In genomic region chr4:141278154-141278553, GRCm38 (mm10) we compare ENCODE assay signal across 8 mouse cellular contexts. TPM values are rescaled to one million over a fixed set of nuclear protein-coding genes. Genes with fewer than 3 reads are reported as not detected.
DNase-seq lines count a peak whose midpoint lies in the region; ATAC-seq and TF ChIP-seq lines count a peak whose summit lies in the region.

No protein-coding gene starts in this region.

- H3K9ac ChIP-seq in lung, embryonic 15.5 days, result 0 out of 2 replicates have a peak overlapping the region, but pooled peaks have one; percentile 19

- peak overlapping the region; percentile 86 for H3K27ac ChIP-seq in heart, embryonic 10.5 days
- H3K27ac ChIP-seq in lung, embryonic 15.5 days, result peak overlapping the region; percentile 96
- H3K27ac ChIP-seq in testis, adult 2 months (ENCODE audit: control insufficient read depth, insufficient read depth, low read depth, low read length), result peak overlapping the region; percentile 55

- peaks cover 12% of the 10 kb centered on the region for H3K27me3 ChIP-seq in heart, embryonic 10.5 days (ENCODE audit: insufficient read depth, poor library complexity, severe bottlenecking)
- H3K27me3 ChIP-seq in lung, embryonic 15.5 days, result no peaks in the 10 kb centered on the region
- no peaks in the 10 kb centered on the region for H3K27me3 ChIP-seq in testis, adult 2 months (ENCODE audit: control insufficient read depth, insufficient read depth, low read length)

- peak overlapping the region; percentile 13; the same call in 1 of the 2 replicates for H3K4me3 ChIP-seq in heart, embryonic 10.5 days
- H3K4me3 ChIP-seq in lung, embryonic 15.5 days, result peak overlapping the region; percentile 14; the same call in 1 of the 2 replicates
- H3K4me3 ChIP-seq in testis, adult 2 months (ENCODE audit: control insufficient read depth, low read depth, low read length), result no peak overlapping the region

- H3K4me2 ChIP-seq in lung, embryonic 15.5 days, result peak overlapping the region; percentile 41

- no peaks in the 10 kb centered on the region for H3K9me3 ChIP-seq in heart, embryonic 10.5 days
- no peaks in the 10 kb centered on the region for H3K9me3 ChIP-seq in lung, embryonic 15.5 days

- ATAC-seq in lung, embryonic 15.5 days (ENCODE audit: borderline replicate concordance, extremely low read depth, low FRiP score, low TSS enrichment), result peak; percentile 68

- no peak for TF ChIP-seq POLR2A in testis, adult 2 months (IDR thresholded peaks at IDR 0.05; ENCODE audit: control insufficient read depth, low read depth, low read length)

- H3K36me3 ChIP-seq in heart, embryonic 10.5 days, result no peaks in the 10 kb centered on the region
- H3K36me3 ChIP-seq in lung, embryonic 15.5 days, result no peaks in the 10 kb centered on the region
- H3K36me3 ChIP-seq in testis, adult 2 months (ENCODE audit: control insufficient read depth, insufficient read depth, low read length), result no peaks in the 10 kb centered on the region

- TF ChIP-seq CTCF in testis, adult 2 months (IDR thresholded peaks at IDR 0.05; ENCODE audit: control insufficient read depth, insufficient read depth, insufficient replicate concordance, low read depth, low read length), result no peak

- DNase-seq in urinary bladder, adult 18-20 months (ENCODE audit: low spot score in 2 of 2), result peak; percentile 72 to 93
- no peak for DNase-seq in urinary bladder, postnatal 10 days (ENCODE audit: low spot score)
- DNase-seq in heart, embryonic 10.5 days (ENCODE audit: low spot score), result peak; percentile 89
- DNase-seq in kidney, adult 8-10 months, result peak; percentile 82 to 86
- DNase-seq in left cerebral cortex, adult 8-10 months (ENCODE audit: low spot score in 2 of 2), result no peak
- DNase-seq in layer of hippocampus, adult 8-10 months (ENCODE audit: low spot score in 2 of 2), result no peak

- H3K4me1 ChIP-seq in heart, embryonic 10.5 days, result peaks cover 58% of the 10 kb centered on the region
- H3K4me1 ChIP-seq in lung, embryonic 15.5 days, result peaks cover 71% of the 10 kb centered on the region
- H3K4me1 ChIP-seq in testis, adult 2 months (ENCODE audit: control insufficient read depth, insufficient read depth, low read length), result peaks cover 5% of the 10 kb centered on the region

- WGBS in heart, embryonic 10.5 days, result 30% methylated on average over 7 of the region's 7 CpGs
- WGBS in lung, embryonic 15.5 days, result 19% methylated on average over 7 of the region's 7 CpGs

RNA-seq across cellular contexts. Expression of gene Epha2, which starts 22.9 kb away (rescaled TPM):
- 5.2 and 6.3 TPM in 2 replicates for polyA plus RNA-seq in heart, embryonic 10.5 days (2016; fragmentation: Nextera tagmentation; extraction: Ambion mirVana)
- 10.8 and 11.0 TPM in 2 replicates for polyA plus RNA-seq in lung, embryonic 15.5 days (2015; fragmentation: Nextera tagmentation; extraction: Ambion mirVana)
- 0.75 and 0.83 TPM in 2 replicates for polyA plus RNA-seq in testis, adult 2 months (2012; rRNA removed)
- 1 to 10 TPM in 3 of 4 experiments, under 1 TPM in 1; 0.98 to 1.7 (median 1.2) TPM for total RNA-seq in left cerebral cortex, adult 8-10 months (2022)
- 1 to 10 TPM; 1.3 to 2.7 (median 2.2) TPM for total RNA-seq in layer of hippocampus, adult 8-10 months (2022)

RNA-seq across cellular contexts. Expression of gene Arhgef19, which starts 38.9 kb away (rescaled TPM):
- polyA plus RNA-seq in heart, embryonic 10.5 days (2016; fragmentation: Nextera tagmentation; extraction: Ambion mirVana), result 1.2 and 3.7 TPM in 2 replicates
- 19.2 and 20.5 TPM in 2 replicates for polyA plus RNA-seq in lung, embryonic 15.5 days (2015; fragmentation: Nextera tagmentation; extraction: Ambion mirVana)
- 0.65 and 1.3 TPM in 2 replicates for polyA plus RNA-seq in testis, adult 2 months (2012; rRNA removed)
- 10 to 100 TPM; 13.7 to 18.3 (median 15.8) TPM for total RNA-seq in left cerebral cortex, adult 8-10 months (2022)
- 10 to 100 TPM; 17.8 to 23.3 (median 21.1) TPM for total RNA-seq in layer of hippocampus, adult 8-10 months (2022)

Comparison
In these comparisons a context has a peak if more than half of its experiments do, and no peak if none do; other contexts are left out.
1. DNase-seq: peak in urinary bladder, adult 18-20 months (2 of 2), heart, embryonic 10.5 days (single experiment) and kidney, adult 8-10 months (2 of 2); none in urinary bladder, postnatal 10 days (single experiment), left cerebral cortex, adult 8-10 months (0 of 2) and layer of hippocampus, adult 8-10 months (0 of 2).
2. Peak in every context shown above with its lines, with median percentiles within 50 percentile points of each other: H3K27ac ChIP-seq.